Mouse (Mus musculus) ES-Bruce4 (cell line): ENCODE measurements at regions not wholly inside any gene's neighbourhood (a gene's known extent, or its start where the extent isn't known, plus 50 kb on each side); places are given as distances from the start of the nearest gene placed in this dataset.

ENCODE experiments used
- H3K27ac ChIP-seq: 2 replicates; pipeline ENCODE4 v1.5.1; 2012; ENCODE audit warnings: low read length, inconsistent platforms; ENCODE audit not compliant: insufficient read depth
- H3K27me3 ChIP-seq: 2 replicates; pipeline ENCODE4 v1.6.1; 2012; ENCODE audit warnings: mild to moderate bottlenecking, low read length, inconsistent platforms; ENCODE audit not compliant: control insufficient read depth, poor library complexity, insufficient read depth, severe bottlenecking
- H3K36me3 ChIP-seq: 2 replicates; pipeline ENCODE4 v1.6.1; 2012; ENCODE audit warnings: inconsistent platforms, mild to moderate bottlenecking, low read length, moderate library complexity; ENCODE audit not compliant: control insufficient read depth, poor library complexity, insufficient read depth, severe bottlenecking
- H3K4me1 ChIP-seq: one replicate; pipeline ENCODE4 v1.8.1; 2011; ENCODE audit warnings: low read length; ENCODE audit not compliant: control insufficient read depth, insufficient read depth
- H3K4me3 ChIP-seq: 2 replicates; pipeline ENCODE4 v1.5.1; 2011; ENCODE audit warnings: low read depth, mild to moderate bottlenecking, low read length
- H3K9ac ChIP-seq: 2 replicates; pipeline ENCODE4 v1.6.1; 2012; ENCODE audit warnings: low read depth, mild to moderate bottlenecking, inconsistent platforms; ENCODE audit not compliant: poor library complexity, severe bottlenecking
- H3K9me3 ChIP-seq: replicated peaks from 2 replicates; pipeline ENCODE4 v1.6.1; 2012; ENCODE audit warnings: mild to moderate bottlenecking, low read length, inconsistent platforms; ENCODE audit not compliant: control insufficient read depth, poor library complexity, insufficient read depth, severe bottlenecking
- CTCF ChIP-seq: IDR thresholded peaks from one replicate; pipeline ENCODE4 v1.8.1; 2011; ENCODE audit warnings: low read depth, low read length
- EP300 ChIP-seq: IDR thresholded peaks from 2 replicates; pipeline ENCODE4 v1.6.1; 2011; ENCODE audit warnings: low read depth, low read length; ENCODE audit not compliant: insufficient read depth
- POLR2A ChIP-seq: IDR thresholded peaks from one replicate; pipeline ENCODE4 v1.8.1; 2011; ENCODE audit warnings: low read length; ENCODE audit not compliant: insufficient read depth

- Histone ChIP-seq H3K9me3 (no peaks in the 10 kb centered on the region), H3K4me1 (no peaks in the 10 kb centered on the region), H3K27ac (no peak overlapping the region), H3K9ac (no peak overlapping the region), H3K4me3 (no peak overlapping the region), H3K27me3 (no peaks in the 10 kb centered on the region), H3K36me3 (no peaks in the 10 kb centered on the region)
- TF ChIP-seq EP300: no peak
- no peak for TF ChIP-seq CTCF
- no peak for TF ChIP-seq POLR2A
Observed at GRCm38 (mm10) chr4:22997198-22997985, 509.2 kb upstream of the Pou3f2 start.

GRCm38 (mm10) chr4:22986763-22987468 is 498.8 kb upstream of the Pou3f2 start:
- TF ChIP-seq CTCF (no peak), EP300 (no peak), POLR2A (no peak)
- Histone ChIP-seq H3K27me3 (no peaks in the 10 kb centered on the region), H3K27ac (no peak overlapping the region), H3K9ac (no peak overlapping the region), H3K4me3 (no peak overlapping the region), H3K9me3 (no peaks in the 10 kb centered on the region), H3K36me3 (no peaks in the 10 kb centered on the region), H3K4me1 (no peaks in the 10 kb centered on the region)

- Histone ChIP-seq H3K9me3 (no peaks in the 10 kb centered on the region), H3K9ac (no peak overlapping the region), H3K27me3 (no peaks in the 10 kb centered on the region), H3K27ac (no peak overlapping the region), H3K4me3 (no peak overlapping the region), H3K4me1 (no peaks in the 10 kb centered on the region), H3K36me3 (no peaks in the 10 kb centered on the region)
- TF ChIP-seq CTCF (no peak), EP300 (no peak), POLR2A (no peak)
Observed at GRCm38 (mm10) chr4:22973585-22974116, 485.5 kb upstream of the Pou3f2 start.

- no peaks in the 10 kb centered on the region for H3K27me3 ChIP-seq
- no peak overlapping the region for H3K27ac ChIP-seq
- H3K4me3 ChIP-seq: no peak overlapping the region
Observed at GRCm38 (mm10) chr4:22972784-22973584, 484.8 kb upstream of the Pou3f2 start.

GRCm38 (mm10) chr4:22971127-22971526 is 483.0 kb upstream of the Pou3f2 start:
- Histone ChIP-seq H3K27ac (no peak overlapping the region), H3K9me3 (no peaks in the 10 kb centered on the region), H3K9ac (no peak overlapping the region), H3K36me3 (no peaks in the 10 kb centered on the region), H3K4me1 (no peaks in the 10 kb centered on the region), H3K27me3 (no peaks in the 10 kb centered on the region), H3K4me3 (no peak overlapping the region)
- TF ChIP-seq EP300 (no peak), POLR2A (no peak), CTCF (no peak)

More at GRCm38 (mm10) chr4:22972784-22973584, 484.8 kb upstream of the Pou3f2 start:
- H3K36me3 ChIP-seq: no peaks in the 10 kb centered on the region
- TF ChIP-seq CTCF (no peak), EP300 (no peak), POLR2A (no peak)
- no peak overlapping the region for H3K9ac ChIP-seq
- H3K4me1 ChIP-seq: no peaks in the 10 kb centered on the region
- no peaks in the 10 kb centered on the region for H3K9me3 ChIP-seq

- no peaks in the 10 kb centered on the region for H3K4me1 ChIP-seq
- H3K36me3 ChIP-seq: no peaks in the 10 kb centered on the region
- no peaks in the 10 kb centered on the region for H3K9me3 ChIP-seq
- H3K27me3 ChIP-seq: no peaks in the 10 kb centered on the region
- no peak overlapping the region for H3K9ac ChIP-seq
- TF ChIP-seq CTCF (no peak), EP300 (no peak), POLR2A (no peak)
- no peak overlapping the region for H3K4me3 ChIP-seq
- H3K27ac ChIP-seq: no peak overlapping the region
Observed at GRCm38 (mm10) chr4:22970495-22970894, 482.3 kb upstream of the Pou3f2 start.
